Mouse (Mus musculus) layer of hippocampus, postnatal 10 days (tissue): ENCODE results near the gene Senp3. TPM values are rescaled to one million over a fixed set of nuclear protein-coding genes. Genes with fewer than 3 reads are reported as not detected.
"Not testable (repeated sequence)": the region's sequence is repeated elsewhere in the genome, so short reads cannot be mapped to it uniquely, and the experiment has no call there.

Experiments
- DNase-seq, 2 experiments: peaks; one replicate each; pipeline ENCODE4 v3.0.0; 2021; ENCODE audit warnings: low spot score in 2 of 2
- microRNA-seq, 2 experiments: library from miRNA; unstranded; fragments of <30 nt; microRNA quantifications; one replicate each; pipeline ENCODE4 v1.2.0; 2021
- total RNA-seq, 2 experiments: library from RNA; stranded (reverse); gene quantifications; 2 replicates each; pipeline ENCODE4 v1.2.3; 2021

Senp3 gene
- total RNA-seq, 2 experiments from 2014 or later, result 88.0 to 98.7 TPM

DNA sequence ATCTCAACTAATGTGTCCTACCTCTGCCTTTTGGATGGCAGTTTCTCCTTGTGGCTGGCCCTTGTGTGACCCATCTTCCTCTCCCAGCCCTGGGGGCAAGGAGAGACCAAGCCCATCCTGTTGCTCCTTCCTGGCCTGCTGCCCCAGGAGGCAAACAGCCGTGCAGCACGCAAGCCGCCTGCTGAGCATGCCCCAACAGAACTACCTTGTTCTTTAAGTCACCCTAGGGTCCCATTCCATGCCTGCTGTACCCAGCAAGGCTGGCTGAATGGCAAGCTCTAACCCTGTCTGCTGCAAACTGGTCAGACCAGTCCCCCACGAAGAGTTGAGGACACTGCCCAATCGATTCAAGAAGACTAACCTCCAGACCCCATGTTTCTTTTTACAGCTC lies 25.8 kb downstream of the Senp3 start:
- no peak for DNase-seq

DNA sequence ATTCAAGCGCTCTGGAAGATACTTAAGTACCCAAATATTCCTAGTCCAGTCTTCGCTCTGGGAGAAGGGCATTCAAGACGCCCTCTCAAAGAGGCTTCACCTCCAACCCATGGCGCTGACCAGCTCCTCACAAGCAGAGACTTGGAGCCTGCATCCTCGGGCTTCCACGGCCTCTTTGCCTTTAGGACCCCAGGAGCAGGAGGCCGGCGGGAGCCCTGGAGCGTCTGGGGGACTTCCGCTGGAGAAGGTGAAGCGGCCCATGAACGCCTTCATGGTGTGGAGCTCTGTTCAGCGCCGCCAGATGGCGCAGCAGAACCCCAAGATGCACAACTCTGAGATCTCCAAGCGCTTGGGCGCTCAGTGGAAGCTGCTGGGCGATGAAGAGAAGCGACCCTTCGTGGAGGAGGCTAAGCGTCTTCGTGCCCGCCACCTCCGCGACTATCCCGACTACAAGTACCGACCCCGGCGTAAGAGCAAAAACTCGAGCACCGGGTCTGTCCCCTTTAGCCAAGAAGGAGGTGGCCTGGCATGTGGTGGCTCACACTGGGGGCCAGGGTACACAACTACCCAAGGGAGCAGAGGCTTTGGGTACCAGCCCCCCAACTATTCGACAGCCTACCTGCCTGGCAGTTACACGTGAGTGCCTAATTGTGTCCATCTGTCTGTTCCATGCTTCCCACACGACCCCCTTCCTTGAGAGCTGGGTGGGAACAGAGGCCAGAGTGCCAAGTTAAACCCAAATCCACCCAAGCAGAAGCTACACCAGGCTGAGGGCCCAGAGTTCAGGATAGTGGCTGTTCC lies 26.4 kb downstream of the Senp3 start, which contains the start of gene Sox15:
TSS of gene Sox15 (plus strand) at position 51 of the 801 bp plus-strand sequence.
- peak; percentile 71 to 82 for DNase-seq

DNA sequence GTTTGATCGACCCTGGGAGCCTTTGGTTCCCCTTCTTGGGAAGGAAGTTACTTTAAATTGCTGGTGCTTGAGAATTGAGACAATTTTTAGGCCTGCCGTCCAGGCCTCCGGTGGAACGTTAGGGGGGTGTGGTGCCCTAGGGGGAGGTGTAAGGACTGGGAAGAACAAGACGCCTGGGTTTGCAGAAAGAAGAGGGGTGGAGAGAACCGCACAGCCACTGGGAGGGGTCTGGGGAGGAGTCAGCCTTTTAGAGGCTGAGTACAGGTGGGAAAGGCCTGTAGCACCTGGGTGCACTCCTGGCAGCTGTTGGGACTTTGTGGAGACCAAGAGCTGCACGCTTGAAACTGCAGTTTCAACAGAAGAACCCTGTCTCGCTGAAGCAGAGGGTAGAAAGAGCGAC lies 27.1 kb downstream of the Senp3 start:
- DNase-seq, result no peak

DNA sequence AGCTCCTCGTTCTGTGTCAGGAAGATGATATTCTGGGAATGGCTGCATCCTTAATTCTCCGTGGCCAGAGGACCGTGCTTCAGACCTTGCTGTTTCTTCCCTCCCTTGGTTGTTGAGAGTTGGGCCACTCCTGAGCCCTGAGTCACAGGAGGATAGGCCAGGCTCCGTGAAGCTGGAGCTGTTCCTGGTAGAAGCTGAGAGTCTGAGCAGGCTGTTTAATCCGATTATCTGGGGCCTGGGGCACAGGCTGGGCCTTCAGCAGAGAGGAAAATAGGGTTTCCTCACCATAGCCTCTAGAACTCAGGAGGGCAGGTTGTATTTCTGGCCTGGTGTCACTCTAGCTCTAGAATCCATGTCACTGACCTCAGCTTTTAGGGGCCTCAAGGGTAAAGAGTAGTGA lies 28.5 kb downstream of the Senp3 start:
- DNase-seq, result no peak

DNA sequence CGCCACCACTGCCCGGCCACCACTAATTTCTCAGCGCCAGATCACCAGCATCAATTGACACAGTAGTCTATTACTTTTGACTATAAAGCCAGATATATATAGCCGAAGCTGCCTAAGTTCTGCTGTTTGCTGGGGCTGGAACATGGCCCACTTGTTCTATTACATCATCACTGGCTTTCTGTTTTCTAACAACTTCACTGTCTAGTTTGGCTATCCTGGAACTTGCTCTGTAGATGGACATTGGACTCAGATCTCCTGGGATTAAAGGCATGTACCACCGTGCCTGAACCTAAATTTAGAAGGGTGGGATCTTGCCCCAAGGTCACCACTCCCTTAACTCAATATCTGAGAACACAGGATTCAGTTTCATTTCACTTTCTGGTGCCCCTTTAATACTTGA lies 36.0 kb downstream of the Senp3 start:
- no peak for DNase-seq

DNA sequence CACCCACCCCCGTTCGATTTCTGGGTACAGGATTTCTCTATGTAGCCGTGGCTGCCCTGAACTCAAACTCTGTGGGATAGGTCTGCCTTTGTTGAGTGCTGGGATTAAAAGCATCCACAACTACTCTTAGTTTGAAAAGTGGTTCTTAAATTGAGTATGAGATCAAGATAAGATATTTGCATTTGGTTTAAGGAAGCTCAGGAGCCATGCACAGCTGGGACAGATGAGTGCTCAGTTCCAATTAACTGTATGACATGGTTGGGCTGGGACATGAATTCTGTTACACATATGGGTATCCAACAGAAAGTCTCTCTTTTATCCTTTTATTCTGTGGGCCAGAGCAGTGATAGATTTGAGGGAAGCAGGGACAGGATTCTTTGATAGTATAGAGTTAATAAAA lies 46.4 kb downstream of the Senp3 start:
- DNase-seq, result no peak

DNA sequence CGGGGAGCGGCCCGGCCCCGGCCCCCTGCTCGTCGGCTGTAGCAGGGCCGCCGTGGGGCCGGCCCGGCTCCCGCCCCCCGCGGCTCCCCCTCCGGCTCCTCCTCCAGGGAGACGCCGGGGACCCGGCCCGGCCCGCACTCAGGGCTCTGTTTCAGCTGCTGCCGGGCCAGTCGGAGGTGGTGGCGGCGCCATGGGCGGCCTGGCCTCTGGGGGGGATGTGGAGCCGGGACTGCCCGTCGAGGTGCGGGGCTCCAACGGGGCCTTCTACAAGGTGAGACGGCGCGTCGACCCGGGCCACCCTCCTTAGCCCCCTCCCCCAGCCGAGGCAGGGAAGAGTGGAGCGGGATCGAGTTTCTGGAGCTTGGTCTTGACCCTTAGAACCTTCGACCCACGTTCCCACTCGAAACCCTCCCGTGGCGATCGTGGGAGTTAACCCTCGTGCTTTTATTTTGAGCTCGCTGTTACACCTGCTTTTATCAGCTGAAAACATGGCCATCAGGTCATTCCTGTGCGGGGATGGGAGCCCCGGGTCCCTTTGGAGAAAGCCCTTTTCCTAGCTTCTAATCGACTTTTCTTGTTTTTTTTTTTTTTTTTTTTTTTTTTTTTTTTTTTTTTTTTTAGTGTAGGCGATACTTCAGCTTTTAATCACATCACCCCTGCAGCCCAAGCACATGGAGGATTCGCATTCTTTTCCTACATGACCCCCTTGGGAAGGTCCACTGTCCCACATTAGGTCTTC lies 48.6 kb downstream of the Senp3 start:
- DNase-seq, result no peak

DNA sequence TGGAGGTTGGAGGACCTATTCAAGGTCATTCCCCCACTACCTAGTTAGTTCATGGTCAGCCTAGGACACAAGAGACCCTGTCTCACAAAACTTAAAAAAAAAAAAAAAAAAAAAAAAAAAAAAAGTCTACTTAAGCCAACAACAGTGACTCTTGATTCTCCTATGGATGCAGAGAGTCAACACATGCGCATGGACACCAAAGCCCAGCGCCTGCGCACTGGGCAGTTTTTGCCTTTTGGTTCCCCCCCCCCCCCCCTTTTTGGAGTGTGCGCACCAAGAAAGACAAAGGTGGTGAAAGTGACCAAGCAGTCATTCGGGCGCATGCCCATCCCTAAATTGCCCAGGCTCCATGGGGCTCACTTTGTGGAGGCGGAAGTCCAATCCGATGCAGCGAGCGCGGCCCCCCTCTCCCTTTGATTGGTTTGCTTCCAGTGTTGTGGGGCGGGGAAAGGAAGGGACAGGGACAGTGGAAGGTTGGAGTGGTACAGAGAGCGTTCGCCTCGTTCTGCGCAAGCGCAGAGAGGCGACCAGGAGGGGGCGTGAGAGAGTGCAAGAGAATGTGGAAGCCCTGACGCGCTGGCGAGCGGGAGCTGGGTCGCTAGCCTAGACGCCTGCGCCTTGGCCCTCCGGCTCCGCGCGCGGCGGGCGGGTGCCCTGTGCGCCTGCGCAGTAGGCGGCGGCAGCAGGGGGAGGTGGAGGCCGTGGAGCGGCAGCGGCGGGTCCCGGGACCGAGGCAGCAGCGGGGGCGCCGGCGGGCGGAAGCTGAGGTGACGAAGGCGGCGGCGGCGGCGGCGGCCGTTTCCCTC lies 49.4 kb downstream of the Senp3 start, which contains the start of gene Fxr2:
TSS of gene Fxr2 (plus strand) at position 707 of the 806 bp plus-strand sequence.
- DNase-seq, result peak; percentile 100

DNA sequence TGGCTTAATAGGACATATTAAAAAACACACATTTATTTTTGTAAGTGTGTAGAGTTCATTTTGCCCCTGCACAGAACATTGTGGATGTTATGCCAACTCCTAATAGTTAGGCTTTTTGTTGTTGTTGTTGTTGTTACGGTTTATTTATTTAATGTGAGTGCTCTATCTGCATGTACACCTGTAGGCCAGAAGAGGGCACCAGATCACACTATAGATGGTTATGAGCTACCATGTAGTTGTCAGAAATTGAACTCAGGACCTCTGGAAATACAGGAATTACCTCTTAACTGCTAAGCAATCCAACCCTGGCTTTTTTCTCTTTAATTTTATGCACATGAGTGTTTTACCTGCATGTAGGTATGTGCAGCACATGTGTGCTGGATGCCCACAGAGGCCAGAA lies 52.1 kb downstream of the Senp3 start:
- no peak for DNase-seq

DNA sequence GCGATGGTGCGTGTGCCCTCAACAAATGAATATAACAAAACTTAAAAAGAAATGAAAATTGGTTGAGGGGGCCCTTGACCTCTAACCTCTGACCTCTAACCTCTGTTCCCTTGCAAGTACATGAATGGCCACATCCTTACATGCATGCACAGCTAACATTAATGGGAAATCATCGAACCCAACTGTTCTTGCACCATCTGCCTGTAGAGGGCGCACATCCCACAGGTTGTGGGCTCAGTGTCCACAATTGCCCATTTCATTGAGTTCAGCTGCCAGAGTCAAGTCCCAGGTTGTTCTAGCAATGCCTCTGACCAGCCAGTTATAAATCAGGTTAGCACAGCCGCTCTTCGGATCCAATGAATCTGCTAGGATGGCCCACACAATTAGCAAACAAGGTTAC lies 53.6 kb downstream of the Senp3 start:
- DNase-seq, result peak; percentile 75 to 77

DNA sequence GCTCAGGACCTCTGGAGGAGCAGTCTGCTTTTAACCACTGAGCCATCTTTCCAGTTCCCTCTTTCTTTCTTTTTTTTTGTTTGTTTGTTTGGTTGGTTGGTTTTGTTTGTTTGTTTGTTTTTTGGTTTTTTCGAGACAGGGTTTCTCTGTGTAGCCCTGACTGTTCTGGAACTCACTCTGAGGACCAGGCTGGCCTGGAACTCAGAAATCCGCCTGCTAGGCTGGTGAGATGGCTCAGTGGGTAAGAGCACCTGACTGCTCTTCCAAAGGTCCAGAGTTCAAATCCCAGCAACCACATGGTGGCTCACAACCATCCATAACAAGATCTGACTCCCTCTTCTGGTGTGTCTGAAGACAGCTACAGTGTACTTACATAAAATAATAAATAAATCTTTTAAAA lies 57.5 kb downstream of the Senp3 start:
- DNase-seq, result not testable (repeated sequence)

Small RNAs within 50 kb of the gene (microRNA-seq; reads per million reads assigned to microRNA genes)
- gene Mir1934 (6.9 to 7.6 reads per million in 2 experiments), gene Mir467f (0 reads per million in 2 experiments)

Other genes starting within 250 kb of the Senp3 start
- 1 to 10 TPM; 8.0 to 8.6 TPM for gene Dnah2, start 133.0 kb downstream of the Senp3 start, total RNA-seq
- gene Efnb3, start 121.9 kb downstream of the Senp3 start, total RNA-seq, result 100 to 1,000 TPM; 203 to 217 TPM
- 10 to 100 TPM in 1 of 2 experiments, 1 to 10 TPM in 1; 7.7 to 10.6 TPM for gene Wrap53, start 101.8 kb downstream of the Senp3 start, total RNA-seq
- 10 to 100 TPM; 31.4 to 31.8 TPM for gene Trp53, start 101.7 kb downstream of the Senp3 start, total RNA-seq
- gene Atp1b2, start 76.1 kb downstream of the Senp3 start, total RNA-seq, result 100 to 1,000 TPM; 456 to 463 TPM
- gene Shbg, start 64.2 kb downstream of the Senp3 start, total RNA-seq, result not detected
- gene Sat2, start 60.1 kb downstream of the Senp3 start, total RNA-seq, result 10 to 100 TPM; 15.0 to 17.1 TPM
- 100 to 1,000 TPM in 1 of 2 experiments, 10 to 100 TPM in 1; 99.2 to 103 TPM for gene Fxr2, start 49.1 kb downstream of the Senp3 start, total RNA-seq
- not detected for gene Sox15, start 26.8 kb downstream of the Senp3 start, total RNA-seq
- gene Mpdu1, start 19.4 kb downstream of the Senp3 start, total RNA-seq, result 10 to 100 TPM; 85.9 to 89.9 TPM
- 10 to 100 TPM in 1 of 2 experiments, 1 to 10 TPM in 1; 8.4 to 11.5 TPM for gene Cd68, start 15.9 kb downstream of the Senp3 start, total RNA-seq
- 100 to 1,000 TPM; 492 to 501 TPM for gene Eif4a1, start 9.7 kb downstream of the Senp3 start, total RNA-seq
- 1 to 10 TPM; 1.1 to 1.2 TPM for gene Tnfsf13, start 3.7 kb upstream of the Senp3 start, total RNA-seq
- 1 to 10 TPM; 6.7 to 8.3 TPM for gene Tnfsf12, start 13.8 kb upstream of the Senp3 start, total RNA-seq
- under 1 TPM; 0.69 to 0.76 TPM for gene Tnfsfm13, start 14.0 kb upstream of the Senp3 start, total RNA-seq
- 10 to 100 TPM; 55.6 to 59.4 TPM for gene Polr2a, start 76.6 kb upstream of the Senp3 start, total RNA-seq
- gene Slc35g3, start 79.9 kb upstream of the Senp3 start, total RNA-seq, result under 1 TPM in 1 of 2 experiments, not detected in 1; 0.22 TPM
- gene Zbtb4, start 83.8 kb upstream of the Senp3 start, total RNA-seq, result 10 to 100 TPM; 69.7 to 72.8 TPM
- gene Chrnb1, start 113.9 kb upstream of the Senp3 start, total RNA-seq, result 1 to 10 TPM; 1.1 to 1.6 TPM
- gene Fgf11, start 119.8 kb upstream of the Senp3 start, total RNA-seq, result 10 to 100 TPM; 26.8 to 26.9 TPM
- gene Tmem102, start 123.5 kb upstream of the Senp3 start, total RNA-seq, result not detected
- gene Gm39566, start 133.2 kb upstream of the Senp3 start, total RNA-seq, result not detected
- not detected for gene Spem2, start 136.4 kb upstream of the Senp3 start, total RNA-seq
- under 1 TPM; 0.34 to 0.54 TPM for gene Spem1, start 140.1 kb upstream of the Senp3 start, total RNA-seq
- 100 to 1,000 TPM; 227 to 245 TPM for gene Nlgn2, start 155.7 kb upstream of the Senp3 start, total RNA-seq
- gene Tmem256, start 156.4 kb upstream of the Senp3 start, total RNA-seq, result 100 to 1,000 TPM; 148 to 153 TPM
- 10 to 100 TPM; 31.2 to 37.7 TPM for gene Plscr3, start 164.3 kb upstream of the Senp3 start, total RNA-seq
- gene Tnk1, start 176.6 kb upstream of the Senp3 start, total RNA-seq, result under 1 TPM in 1 of 2 experiments, not detected in 1; 0.25 TPM
- not detected for gene Tmem95, start 195.9 kb upstream of the Senp3 start, total RNA-seq
- under 1 TPM; 0.85 TPM for gene Kctd11, start 199.3 kb upstream of the Senp3 start, total RNA-seq
- gene Acap1, start 213.5 kb upstream of the Senp3 start, total RNA-seq, result under 1 TPM; 0.16 to 0.21 TPM
- gene 2810408A11Rik, start 218.9 kb upstream of the Senp3 start, total RNA-seq, result 1 to 10 TPM; 2.4 to 2.5 TPM
- gene Neurl4, start 219.0 kb upstream of the Senp3 start, total RNA-seq, result 100 to 1,000 TPM; 127 to 146 TPM
- gene Gps2, start 231.8 kb upstream of the Senp3 start, total RNA-seq, result 10 to 100 TPM; 27.8 to 30.2 TPM
- gene Eif5a, start 239.9 kb upstream of the Senp3 start, total RNA-seq, result 100 to 1,000 TPM; 479 to 501 TPM